Comparison of ENCODE assay signal across 31 mouse cellular contexts in genomic region chr5:68002611-68003010, GRCm38 (mm10). TPM values are rescaled to one million over a fixed set of nuclear protein-coding genes. Genes with fewer than 3 reads are reported as not detected.
A peak's percentile ranks its signal among the peaks of the same experiment; 100 is the strongest.
DNase-seq lines count a peak whose midpoint lies in the region; ATAC-seq and TF ChIP-seq lines count a peak whose summit lies in the region.
"Had no signal": no experiment of that assay in that cellular context is flagged by ENCODE, and none has a peak within 500 bp of the region (broad histone marks: within the 10 kb centered on the region; RNA-seq: fewer than 3 reads in every experiment).

No protein-coding gene starts in this region.

- H3K27ac ChIP-seq in hindbrain, postnatal 0 days, result no peak overlapping the region
- no peak overlapping the region for H3K27ac ChIP-seq in hindbrain, embryonic 11.5 days (ENCODE audit: low read depth, low read length)
- no peak overlapping the region for H3K27ac ChIP-seq in layer of hippocampus, adult 2 months
- H3K27ac ChIP-seq: gastrocnemius, adult 2 months; heart, embryonic 10.5 days; hindbrain, embryonic 12.5 days; limb, embryonic 15.5 days; liver, embryonic 14.5 days; neural tube, embryonic 15.5 days; stomach, embryonic 15.5 days had no signal

- H3K9ac ChIP-seq in hindbrain, postnatal 0 days (replicated peaks; ENCODE audit: low read length), result no peak overlapping the region
- no peak overlapping the region for H3K9ac ChIP-seq in hindbrain, embryonic 11.5 days (ENCODE audit: low read depth, low read length)
- H3K9ac ChIP-seq: hindbrain, embryonic 12.5 days; limb, embryonic 15.5 days; liver, embryonic 14.5 days; lung, embryonic 14.5 days; neural tube, embryonic 15.5 days; stomach, embryonic 15.5 days had no signal

- no peaks in the 10 kb centered on the region for H3K27me3 ChIP-seq in hindbrain, postnatal 0 days (ENCODE audit: insufficient read depth, low read length)
- H3K27me3 ChIP-seq in hindbrain, embryonic 11.5 days (ENCODE audit: control insufficient read depth, insufficient read depth, low read length), result no peaks in the 10 kb centered on the region
- H3K27me3 ChIP-seq: hindbrain, embryonic 12.5 days; limb, embryonic 15.5 days; neural tube, embryonic 15.5 days; stomach, embryonic 15.5 days had no signal

- H3K4me1 ChIP-seq in hindbrain, postnatal 0 days (ENCODE audit: insufficient read depth, low read length), result no peaks in the 10 kb centered on the region
- no peaks in the 10 kb centered on the region; the same call in 1 of the 2 replicates for H3K4me1 ChIP-seq in hindbrain, embryonic 11.5 days (replicated peaks; ENCODE audit: control insufficient read depth, insufficient read depth, low read length)
- H3K4me1 ChIP-seq: heart, embryonic 10.5 days; hindbrain, embryonic 12.5 days; limb, embryonic 15.5 days; neural tube, embryonic 15.5 days; stomach, embryonic 15.5 days had no signal

- no peaks in the 10 kb centered on the region for H3K36me3 ChIP-seq in hindbrain, postnatal 0 days (ENCODE audit: insufficient read depth, low read length)
- H3K36me3 ChIP-seq in hindbrain, embryonic 11.5 days (ENCODE audit: control insufficient read depth, insufficient read depth, low read length), result no peaks in the 10 kb centered on the region
- H3K36me3 ChIP-seq: heart, embryonic 10.5 days; hindbrain, embryonic 12.5 days; limb, embryonic 15.5 days; neural tube, embryonic 15.5 days; stomach, embryonic 15.5 days had no signal

- H3K4me2 ChIP-seq in hindbrain, postnatal 0 days (ENCODE audit: low read depth, low read length), result no peak overlapping the region
- H3K4me2 ChIP-seq in hindbrain, embryonic 11.5 days (replicated peaks; ENCODE audit: low read depth, low read length), result no peak overlapping the region
- H3K4me2 ChIP-seq: hindbrain, embryonic 12.5 days; limb, embryonic 15.5 days; lung, embryonic 14.5 days; neural tube, embryonic 15.5 days; stomach, embryonic 15.5 days had no signal

- no peak for TF ChIP-seq CTCF in hindbrain, postnatal 0 days (IDR thresholded peaks at IDR 0.05; ENCODE audit: low read depth)
- peak; percentile 54 for TF ChIP-seq CTCF in layer of hippocampus, adult 2 months (conservative IDR thresholded peaks at IDR 0.05)

- intact Hi-C loops in heart, postnatal 25 days (cut with DNase I), result no loop called here

- H3K4me3 ChIP-seq in hindbrain, postnatal 0 days (ENCODE audit: low read length), result no peak overlapping the region
- H3K4me3 ChIP-seq in hindbrain, embryonic 11.5 days (ENCODE audit: low read depth, low read length), result no peak overlapping the region
- no peak overlapping the region for H3K4me3 ChIP-seq in layer of hippocampus, adult 2 months
- H3K4me3 ChIP-seq: gastrocnemius, adult 2 months; heart, embryonic 10.5 days; hindbrain, embryonic 12.5 days; limb, embryonic 15.5 days; neural tube, embryonic 15.5 days; stomach, embryonic 15.5 days had no signal

- H3K9me3 ChIP-seq in hindbrain, postnatal 0 days (ENCODE audit: low read length), result no peaks in the 10 kb centered on the region
- no peaks in the 10 kb centered on the region for H3K9me3 ChIP-seq in hindbrain, embryonic 11.5 days (ENCODE audit: control insufficient read depth, low read length)
- H3K9me3 ChIP-seq: heart, embryonic 10.5 days; hindbrain, embryonic 12.5 days; limb, embryonic 15.5 days; neural tube, embryonic 15.5 days; stomach, embryonic 15.5 days had no signal

- DNase-seq in hindbrain, postnatal 0 days (ENCODE audit: low spot score), result peak; percentile 21
- DNase-seq in hindbrain, embryonic 11.5 days (ENCODE audit: low spot score), result no peak
- peak; percentile 50 for DNase-seq in brain, adult 2 months (ENCODE audit: low read depth, low spot score)
- peak; percentile 16 to 23 for DNase-seq in layer of hippocampus, adult 2 months (ENCODE audit: low spot score in 2 of 2)
- DNase-seq in heart, postnatal 25 days (ENCODE audit: low spot score), result no peak
- DNase-seq in ovary, postnatal 36 days (ENCODE audit: low spot score), result no peak
- DNase-seq: adrenal gland, postnatal 14 days; B cell, adult 2 months; cerebellum, adult 11-12 months; cerebellum, postnatal 10 days; gastrocnemius, adult 2 months; heart, postnatal 10 days; kidney, adult 18-20 months; left cerebral cortex, postnatal 4 days; lung, embryonic 14.5 days; thymus, postnatal 25 days had no signal

- WGBS in hindbrain, postnatal 0 days, result 87% methylated on average over 6 of the region's 6 CpGs
- 90% methylated on average over 6 of the region's 6 CpGs for WGBS in hindbrain, embryonic 11.5 days

- no peak for ATAC-seq in hindbrain, postnatal 0 days
- no peak for ATAC-seq in hindbrain, embryonic 11.5 days (ENCODE audit: low FRiP score)
- peak; percentile 85 for ATAC-seq in megakaryocyte-erythroid progenitor cell, adult 5-6 weeks (replicated peaks; ENCODE audit: low FRiP score, low TSS enrichment, poor library complexity, severe bottlenecking)
- ATAC-seq: inflammation-experienced regulatory T-cells, adult 6 months; midbrain, embryonic 16.5 days had no signal

RNA-seq across cellular contexts. Expression of gene Grxcr1, which starts 29.0 kb away (rescaled TPM):
- not detected in 2 replicates for total RNA-seq in hindbrain, postnatal 0 days (2014; rRNA removed)
- 0.18 and 0.23 TPM in 2 replicates for polyA plus RNA-seq in hindbrain, postnatal 0 days (2015; fragmentation: Nextera tagmentation; extraction: Ambion mirVana)
- 0.15 and 0.38 TPM in 2 replicates for polyA plus RNA-seq in hindbrain, embryonic 11.5 days (2014; fragmentation: Nextera tagmentation; extraction: Ambion mirVana)
- total RNA-seq in layer of hippocampus, adult 2 months (2021), result not detected
- total RNA-seq in megakaryocyte-erythroid progenitor cell, adult 5-6 weeks (2014; fragmentation: Nextera tagmentation), result not detected in 2 replicates
- total RNA-seq in megakaryocyte-erythroid progenitor cell, adult 5-6 weeks (2017), result not detected in 2 replicates
- not detected for total RNA-seq in heart, postnatal 25 days (2021)
- total RNA-seq: adrenal gland, postnatal 14 days; gastrocnemius, adult 2 months; gastrocnemius, postnatal 4 days; heart, postnatal 10 days; left cerebral cortex, adult 8-10 months; left cerebral cortex, postnatal 4 days had no signal
- polyA plus RNA-seq: frontal cortex, adult 2 months; heart, embryonic 10.5 days; inflammation-experienced regulatory T-cells, adult 6 months; kidney, embryonic 16.5 days; large intestine, adult 2 months; limb, embryonic 15.5 days; liver, embryonic 14.5 days; lung, embryonic 14.5 days; midbrain, embryonic 16.5 days; neural tube, embryonic 15.5 days; stomach, embryonic 15.5 days had no signal

RNA-seq across cellular contexts. Expression of gene Gm21905, which starts 56.4 kb away (rescaled TPM):
- total RNA-seq in hindbrain, postnatal 0 days (2014; rRNA removed), result not detected in 2 replicates
- polyA plus RNA-seq in hindbrain, postnatal 0 days (2015; fragmentation: Nextera tagmentation; extraction: Ambion mirVana), result not detected in 2 replicates
- not detected in 2 replicates for polyA plus RNA-seq in hindbrain, embryonic 11.5 days (2014; fragmentation: Nextera tagmentation; extraction: Ambion mirVana)
- total RNA-seq in layer of hippocampus, adult 2 months (2021), result not detected
- total RNA-seq in megakaryocyte-erythroid progenitor cell, adult 5-6 weeks (2014; fragmentation: Nextera tagmentation), result not detected in 2 replicates
- total RNA-seq in megakaryocyte-erythroid progenitor cell, adult 5-6 weeks (2017), result not detected in 2 replicates
- total RNA-seq in heart, postnatal 25 days (2021), result not detected
- total RNA-seq: adrenal gland, postnatal 14 days; gastrocnemius, adult 2 months; gastrocnemius, postnatal 4 days; heart, postnatal 10 days; left cerebral cortex, adult 8-10 months; left cerebral cortex, postnatal 4 days had no signal
- polyA plus RNA-seq: embryonic facial prominence, embryonic 14.5 days; frontal cortex, adult 2 months; heart, embryonic 10.5 days; hindbrain, embryonic 12.5 days; inflammation-experienced regulatory T-cells, adult 6 months; kidney, embryonic 16.5 days; large intestine, adult 2 months; limb, embryonic 15.5 days; liver, embryonic 14.5 days; lung, embryonic 14.5 days; midbrain, embryonic 16.5 days; neural tube, embryonic 15.5 days; stomach, embryonic 15.5 days had no signal

Comparison
In these comparisons a context has a peak if more than half of its experiments do, and no peak if none do; other contexts are left out.
1. DNase-seq: peak in hindbrain, postnatal 0 days (single experiment), brain, adult 2 months (single experiment) and layer of hippocampus, adult 2 months (2 of 2); none in hindbrain, embryonic 11.5 days (single experiment), heart, postnatal 25 days (single experiment) and ovary, postnatal 36 days (single experiment).